Mouse (Mus musculus) adipocyte (in vitro differentiated cells): ENCODE data around the gene Me1.
A peak's percentile ranks its signal among the peaks of the same experiment; 100 is the strongest.

ENCODE experiments used
- DNase-seq: peaks from one replicate; pipeline ENCODE4 v3.0.0-alpha.2; 2016; ENCODE audit warnings: low spot score

Me1 gene

GRCm38 (mm10) chr9:86708921-86709320, 13.2 kb upstream of the Me1 start:
- DNase-seq: no peak

DNA sequence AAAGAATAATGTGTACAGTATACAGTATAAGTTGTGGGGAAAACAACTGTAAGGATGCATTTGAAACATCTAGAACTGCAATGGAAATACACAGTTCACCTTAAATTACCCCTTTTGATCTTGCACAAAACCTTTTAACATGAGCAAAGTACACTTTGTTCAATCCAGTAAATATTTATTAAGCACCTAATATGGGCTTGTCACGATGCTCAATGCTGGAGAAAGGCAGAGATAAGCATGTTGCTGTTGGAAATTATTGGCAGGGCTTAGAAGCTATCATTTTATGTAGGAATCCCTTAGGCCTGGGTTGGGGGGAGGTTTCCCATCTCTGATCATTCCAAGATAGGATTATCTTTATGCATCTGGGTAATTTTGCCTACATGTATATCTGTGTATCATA, 11.7 kb upstream of the Me1 start:
- DNase-seq: no peak

DNA sequence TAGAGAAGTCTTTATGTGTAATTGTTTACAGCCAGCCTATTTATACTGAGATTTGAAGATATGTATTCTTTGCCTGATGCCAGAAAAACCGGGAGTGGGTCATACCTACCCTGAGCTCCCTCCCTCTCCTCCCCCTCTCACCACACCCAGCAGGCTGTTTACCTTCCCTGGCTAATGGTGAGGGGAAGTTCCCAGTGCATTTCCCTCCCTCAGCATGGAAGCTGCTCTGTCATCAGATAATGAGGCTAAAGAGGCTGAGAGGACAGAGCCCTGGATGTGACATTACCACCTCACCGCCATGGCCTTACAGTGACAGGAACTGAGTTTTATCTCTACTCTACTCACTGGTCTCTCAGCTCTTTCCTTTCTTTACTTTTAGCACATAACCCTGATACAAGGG, 6.1 kb upstream of the Me1 start:
- no peak for DNase-seq

- no peak for DNase-seq
Measured at GRCm38 (mm10) chr9:86701264-86701663, 5.5 kb upstream of the Me1 start.

DNA sequence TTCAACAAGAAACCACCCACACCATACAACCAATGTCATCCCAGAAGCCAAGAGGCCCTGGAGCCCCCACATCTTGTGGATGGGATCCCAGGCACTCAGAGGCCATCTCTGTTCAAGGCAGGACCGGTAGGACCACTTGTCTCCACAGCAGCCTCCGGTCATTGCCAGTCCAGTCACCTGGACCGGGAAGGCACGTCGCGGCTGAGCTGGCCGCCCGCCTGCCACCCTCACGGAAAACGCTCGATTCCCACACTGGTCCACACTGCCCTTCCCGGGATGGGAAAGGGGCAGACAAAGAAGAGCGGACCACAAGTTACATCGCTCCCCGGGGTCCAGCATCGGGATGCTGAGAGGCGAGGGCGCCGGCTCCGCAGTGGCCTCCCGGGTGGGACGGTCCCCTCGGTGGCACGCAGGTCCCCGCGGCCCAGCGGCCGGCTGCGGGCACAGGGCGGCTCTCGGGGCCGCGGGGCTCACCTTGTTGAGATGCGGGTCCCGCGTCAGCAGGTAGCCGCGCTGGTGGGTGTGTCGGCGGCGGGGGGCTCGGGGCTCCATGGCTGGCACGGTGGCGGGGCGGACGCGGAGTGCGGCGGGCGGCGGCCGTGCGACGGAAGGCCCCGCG, 445 bp downstream of the Me1 start:
- peak; percentile 32 for DNase-seq

GRCm38 (mm10) chr9:86694644-86695043, 1.1 kb downstream of the Me1 start:
- no peak for DNase-seq

DNA sequence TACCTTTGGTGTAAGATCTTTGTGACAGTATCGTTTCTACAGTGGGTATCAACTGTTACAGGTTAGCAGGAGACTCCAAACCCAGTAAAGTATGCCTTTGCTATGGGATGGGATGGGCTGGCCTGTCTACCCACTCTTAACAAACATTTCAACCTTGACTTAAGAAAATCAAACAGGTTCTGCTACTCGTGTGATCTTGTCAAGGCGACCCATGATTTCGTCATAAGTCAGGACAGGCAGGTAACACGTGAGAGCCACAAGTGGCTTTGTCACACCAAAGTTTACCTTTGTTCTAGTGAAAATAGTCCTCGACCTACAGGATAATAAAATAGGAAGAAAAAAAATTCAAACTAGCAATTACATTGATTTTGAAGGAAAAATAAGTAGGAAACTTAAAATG, 1.8 kb downstream of the Me1 start:
- DNase-seq: no peak

DNA sequence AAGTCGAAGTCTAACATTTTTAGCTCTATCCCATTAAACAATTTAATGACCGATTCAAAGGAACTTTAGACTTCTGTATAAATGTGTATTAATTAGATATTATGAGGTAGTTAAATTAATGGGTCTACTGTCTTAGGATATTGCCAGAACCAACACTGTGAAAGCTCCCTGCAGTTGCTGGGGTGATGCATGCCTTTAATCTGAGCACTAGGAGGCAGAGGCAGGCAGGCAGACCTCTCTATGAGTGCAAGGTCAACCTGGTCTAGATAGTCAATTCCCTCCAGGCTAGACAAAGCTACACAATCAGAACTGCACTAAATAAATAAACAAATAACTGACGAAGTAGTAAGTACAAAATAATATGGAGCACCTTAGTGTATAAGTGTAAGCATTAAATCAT, 3.1 kb downstream of the Me1 start:
- DNase-seq: peak; percentile 37

- no peak for DNase-seq
Measured at GRCm38 (mm10) chr9:86692251-86692650, 3.5 kb downstream of the Me1 start.

DNA sequence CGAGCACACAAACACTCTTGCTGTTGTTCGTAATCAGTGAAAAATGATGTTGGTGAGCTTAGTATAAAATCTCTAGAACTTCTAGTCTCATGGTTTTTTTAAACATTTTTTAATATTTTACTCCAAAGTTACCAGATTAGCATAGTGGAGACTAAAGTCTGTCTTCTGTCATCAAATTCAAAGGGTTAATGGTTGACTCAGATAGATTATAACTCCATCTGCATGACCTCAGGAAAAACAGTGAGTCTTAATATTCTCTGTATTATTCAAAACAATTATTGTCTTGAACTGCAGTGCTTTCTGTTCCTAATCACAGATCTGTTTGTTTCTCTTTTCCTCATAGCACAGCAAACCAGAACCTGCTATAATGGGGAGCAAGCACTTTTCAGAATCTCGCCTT, 4.7 kb downstream of the Me1 start:
- DNase-seq: no peak

DNA sequence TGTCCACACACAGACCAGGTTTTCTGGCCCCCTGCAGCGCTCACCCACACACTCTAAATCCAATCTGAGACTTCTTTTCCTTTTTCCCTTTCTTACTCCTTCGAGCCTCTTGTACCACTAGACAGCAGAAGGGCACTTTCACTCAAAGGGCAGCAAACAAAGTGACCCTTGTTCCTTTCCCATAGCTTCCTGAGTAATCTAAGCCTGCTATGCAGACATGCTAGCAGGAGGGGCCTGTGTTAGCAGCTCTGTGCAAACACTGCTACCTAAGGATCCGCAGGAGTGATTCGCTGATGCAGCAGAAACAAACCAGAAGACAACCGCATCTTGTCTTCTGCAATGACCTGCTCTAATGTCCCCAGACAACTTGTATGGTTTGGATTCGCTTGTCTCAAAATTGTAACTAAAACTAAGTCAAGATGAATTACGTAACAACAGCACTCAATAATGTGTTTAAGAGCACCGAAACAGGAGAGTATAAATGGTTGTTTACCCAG, 12.0 kb downstream of the Me1 start:
- DNase-seq: no peak

DNA sequence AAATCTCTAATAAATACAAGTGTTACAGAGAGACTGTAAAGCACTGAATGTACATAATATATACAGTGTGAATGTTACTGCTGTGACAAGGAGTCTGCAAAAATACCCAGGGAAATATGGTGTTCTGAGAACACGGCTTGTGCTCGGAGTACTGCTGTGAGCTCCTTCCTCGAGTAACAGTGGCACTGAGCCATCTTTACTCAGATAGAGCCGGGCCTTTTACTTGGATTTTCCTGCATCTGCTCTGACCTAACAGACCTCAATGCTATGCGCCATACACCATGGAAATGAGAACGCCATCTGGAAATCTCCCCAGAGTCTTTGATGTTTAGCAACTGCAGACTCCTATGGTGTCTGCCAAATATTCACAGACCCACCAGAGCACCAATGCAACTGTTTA, 12.9 kb downstream of the Me1 start:
- DNase-seq: no peak

GRCm38 (mm10) chr9:86682278-86682677, 13.5 kb downstream of the Me1 start:
- DNase-seq: no peak

DNA sequence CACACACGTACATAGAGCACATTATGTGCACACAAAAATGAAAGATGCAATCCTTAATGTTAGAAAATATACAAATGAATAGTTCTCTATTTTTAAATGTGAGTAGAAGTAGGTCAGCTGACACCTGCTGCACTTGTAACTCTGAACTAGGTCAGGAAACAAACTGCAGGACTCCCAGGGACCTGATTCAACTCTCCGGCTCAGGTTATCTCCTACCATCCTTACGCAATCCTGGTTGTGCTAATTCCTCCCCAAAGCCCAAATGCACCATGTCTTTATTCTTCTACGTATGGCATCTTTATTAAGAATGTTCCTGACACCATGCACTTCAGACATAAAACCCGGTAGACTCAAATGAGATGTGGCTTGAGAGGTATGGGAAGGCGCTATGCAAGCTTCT, 15.3 kb downstream of the Me1 start:
- DNase-seq: no peak

GRCm38 (mm10) chr9:86679843-86680417, 15.8 kb downstream of the Me1 start:
- no peak for DNase-seq

GRCm38 (mm10) chr9:86676246-86676645, 19.5 kb downstream of the Me1 start:
- DNase-seq: no peak

DNA sequence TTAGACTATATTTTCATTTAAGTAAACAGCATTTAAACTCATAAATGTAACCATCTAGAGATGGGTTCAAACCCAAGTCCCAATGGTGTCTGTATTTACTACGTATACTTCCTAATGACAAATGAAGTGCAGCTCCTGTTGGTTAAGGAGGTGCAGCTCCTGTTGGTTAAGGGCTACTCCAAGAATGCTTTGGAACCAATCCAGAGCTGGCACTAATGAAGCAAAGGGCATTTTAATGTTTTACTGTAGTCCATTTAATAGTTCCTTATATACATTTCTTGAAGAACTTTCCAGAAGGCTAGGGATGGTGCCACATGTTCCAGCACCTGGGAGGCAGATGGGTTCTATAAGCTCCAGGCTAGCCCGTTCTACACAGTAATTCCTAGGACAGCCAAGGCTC, 20.3 kb downstream of the Me1 start:
- no peak for DNase-seq

GRCm38 (mm10) chr9:86672907-86673472, 22.8 kb downstream of the Me1 start:
- no peak for DNase-seq

DNA sequence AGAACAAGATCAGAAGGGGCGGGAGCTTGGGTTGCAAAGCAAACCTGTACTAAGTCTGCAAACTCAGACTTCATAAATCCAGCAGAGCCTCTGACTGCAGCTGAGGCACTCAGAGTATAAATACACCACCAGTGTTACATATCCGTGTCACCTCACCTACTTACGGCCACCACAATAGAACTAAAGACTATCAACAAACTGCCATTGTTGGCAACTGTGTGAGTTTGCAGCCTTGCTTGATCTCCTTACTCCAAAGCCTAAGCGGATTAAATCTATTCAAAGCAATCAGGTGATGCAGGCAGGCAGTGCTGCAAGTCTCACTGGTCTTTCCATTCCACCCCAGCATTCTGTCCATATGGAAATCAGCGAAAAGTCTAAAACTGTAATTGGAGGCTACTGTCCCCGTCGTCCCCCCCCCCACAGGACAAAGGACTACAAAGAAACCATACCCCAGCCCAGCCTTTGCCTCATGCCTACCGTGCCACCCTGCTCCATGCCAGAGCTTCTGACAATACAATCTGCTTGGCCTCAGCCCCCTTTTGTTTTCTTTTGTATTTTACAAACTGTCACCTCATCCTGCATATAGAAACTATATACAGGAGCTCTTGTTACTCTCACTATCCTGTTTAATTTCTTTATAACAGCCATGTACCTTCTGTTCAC, 27.0 kb downstream of the Me1 start:
- no peak for DNase-seq

DNA sequence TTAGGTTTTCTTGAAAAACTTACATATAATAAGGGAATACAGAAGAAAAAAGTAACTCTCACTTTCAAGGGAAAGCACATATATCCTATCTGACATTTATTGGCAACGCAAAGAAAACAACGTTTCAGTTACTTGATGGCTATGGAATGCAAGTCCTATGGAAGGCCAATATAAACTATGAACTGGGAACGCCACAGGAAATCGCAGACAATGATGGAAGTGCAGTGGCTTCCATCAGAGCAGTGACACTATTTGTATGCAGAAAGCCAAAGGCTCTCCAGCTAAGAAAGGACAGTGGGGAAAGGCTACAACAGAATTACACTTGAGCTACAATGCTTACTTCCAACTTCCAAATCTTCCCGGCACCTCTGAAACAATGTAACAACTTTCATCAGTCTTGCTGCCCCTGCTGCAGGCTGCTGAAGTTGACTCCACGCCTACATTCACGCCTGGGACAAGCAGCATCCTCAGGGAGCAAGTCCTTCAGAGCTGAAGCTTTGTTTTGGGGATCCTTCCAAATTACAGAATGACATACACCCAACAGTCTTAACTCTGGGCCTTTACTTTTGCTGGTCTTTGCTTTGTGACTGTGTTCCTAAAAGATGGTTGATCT, 28.5 kb downstream of the Me1 start:
- DNase-seq: no peak

DNA sequence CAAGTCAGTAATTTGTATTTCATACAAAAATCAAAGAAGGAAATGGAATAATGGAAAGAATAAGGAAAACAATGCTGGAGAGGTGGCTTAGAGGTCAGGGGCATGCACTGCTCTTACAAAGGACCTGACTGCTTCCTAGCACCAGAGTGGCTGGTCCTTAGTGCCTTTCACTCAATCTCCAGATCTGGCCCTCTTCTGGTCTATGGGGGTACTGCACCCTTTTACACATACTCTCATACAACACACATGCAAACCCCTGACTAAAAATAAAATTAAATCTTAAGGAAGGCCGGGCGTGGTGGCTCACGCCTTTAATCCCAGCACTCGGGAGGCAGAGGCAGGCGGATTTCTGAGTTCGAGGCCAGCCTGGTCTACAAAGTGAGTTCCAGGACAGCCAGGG, 34.1 kb downstream of the Me1 start:
- DNase-seq: peak; percentile 60

DNA sequence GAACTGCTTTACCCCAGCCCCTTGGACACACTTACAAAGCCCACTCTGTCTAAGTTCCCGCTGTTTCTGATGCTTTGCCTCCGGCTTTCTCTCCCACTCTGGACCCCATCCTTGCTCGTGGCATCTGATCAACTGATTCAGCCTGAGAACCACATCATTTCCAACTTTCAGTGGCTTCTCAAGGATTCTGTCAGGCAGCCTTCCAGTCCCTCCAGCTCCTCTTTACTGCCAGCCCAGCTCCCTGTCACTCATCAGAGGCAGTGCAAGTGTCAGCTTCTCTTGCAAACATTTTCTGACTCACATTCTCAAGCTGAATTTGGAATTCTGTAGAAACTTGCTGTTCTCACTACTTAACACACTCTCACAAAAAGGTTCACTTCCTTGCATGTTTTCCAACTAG, 34.5 kb downstream of the Me1 start:
- DNase-seq: peak; percentile 71

- peak; percentile 74 for DNase-seq
Measured at GRCm38 (mm10) chr9:86660327-86660726, 35.4 kb downstream of the Me1 start.
